Mouse (Mus musculus): ENCODE results near the gene Vmn1r227. TPM values are rescaled to one million over a fixed set of nuclear protein-coding genes. Genes with fewer than 3 reads are reported as not detected.

Vmn1r227 gene
- total RNA-seq (2014; fragmentation: Nextera tagmentation) (not detected in 2 replicates), total RNA-seq (2017) (not detected in 2 replicates)

DNA sequence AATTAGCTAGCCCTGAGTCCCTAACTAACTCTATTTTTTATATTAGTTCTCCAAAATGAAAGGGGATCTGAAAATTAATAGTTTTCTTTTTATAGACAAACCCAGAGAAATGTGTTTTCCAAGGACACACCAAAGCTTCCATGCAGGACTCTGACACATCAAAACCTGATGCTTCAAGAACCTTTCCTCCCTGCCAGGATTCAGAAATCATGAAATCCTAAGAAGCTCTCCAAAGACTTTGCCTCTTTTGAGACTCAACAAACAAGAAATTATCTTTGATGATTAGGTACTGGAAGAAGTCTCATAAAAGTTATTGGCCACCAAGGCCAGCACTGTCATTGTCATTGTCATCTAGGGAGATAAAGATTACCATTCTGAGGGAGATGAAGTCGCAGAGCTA, at the start of gene Vmn1r227:
Gene Vmn1r227, plus strand, starts transcription at position 301 of the 400 bp plus-strand sequence.
- no peak for ATAC-seq (replicated peaks; ENCODE audit: poor library complexity, severe bottlenecking)

DNA sequence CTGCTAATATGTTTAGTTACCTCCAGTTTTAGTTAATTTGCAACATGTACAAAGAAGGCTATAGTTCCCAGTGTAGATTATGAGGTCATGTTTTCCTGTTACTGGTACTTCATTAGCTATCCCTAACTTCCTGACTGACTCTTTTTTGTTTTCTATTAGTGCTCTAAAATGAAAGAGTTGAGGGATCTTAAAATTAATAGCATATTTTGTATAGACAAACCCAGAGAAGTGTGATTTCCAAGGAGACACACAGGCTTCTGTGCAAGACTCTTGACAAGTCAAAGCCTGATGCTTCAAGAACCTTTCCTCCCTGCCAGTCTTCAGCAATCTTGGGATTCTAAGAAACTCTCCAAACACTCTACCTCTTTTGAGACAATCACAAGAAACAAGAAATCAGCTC, 47.1 kb upstream of the Vmn1r227 start, which contains the start of gene Vmn1r226:
Gene Vmn1r226, plus strand, starts transcription at position 301 of the 400 bp plus-strand sequence.
- ATAC-seq (replicated peaks; ENCODE audit: poor library complexity, severe bottlenecking) = no peak

DNA sequence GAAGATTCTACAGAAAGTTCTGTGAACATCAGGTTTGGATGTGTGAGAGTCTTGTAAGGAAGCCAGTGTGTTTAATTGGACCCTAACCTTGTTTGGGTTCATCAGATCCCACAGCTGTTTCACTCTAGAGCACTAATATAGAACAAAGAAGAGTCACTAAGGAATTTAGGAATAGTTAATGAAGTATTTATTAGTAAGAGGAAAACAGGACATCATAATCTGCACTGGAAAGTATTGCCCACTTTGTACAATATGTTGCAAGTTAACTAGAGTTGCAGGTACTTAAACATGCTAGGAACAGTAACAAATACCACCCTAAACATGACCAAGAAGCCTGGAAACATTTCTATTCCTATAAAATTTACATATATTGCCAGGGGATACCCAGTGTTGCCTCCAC, 56.4 kb downstream of the Vmn1r227 start, which contains the start of gene Vmn1r228:
Gene Vmn1r228, minus strand, starts transcription at position 101 of the 400 bp plus-strand sequence.
- ATAC-seq (replicated peaks; ENCODE audit: poor library complexity, severe bottlenecking) = no peak

Other genes with a start within 250 kb of the Vmn1r227 start
- gene Vmn2r108, start 248.5 kb upstream of the Vmn1r227 start, total RNA-seq (2014; fragmentation: Nextera tagmentation) = not detected in 2 replicates
- gene Vmn2r108, start 248.5 kb upstream of the Vmn1r227 start, total RNA-seq (2017) = not detected in 2 replicates
- not detected in 2 replicates for gene Vmn1r225, start 231.7 kb upstream of the Vmn1r227 start, total RNA-seq (2014; fragmentation: Nextera tagmentation)
- gene Vmn1r225, start 231.7 kb upstream of the Vmn1r227 start, total RNA-seq (2017) = not detected in 2 replicates
- gene Vmn2r109, start 165.1 kb upstream of the Vmn1r227 start, total RNA-seq (2014; fragmentation: Nextera tagmentation) = not detected in 2 replicates
- not detected in 2 replicates for gene Vmn2r109, start 165.1 kb upstream of the Vmn1r227 start, total RNA-seq (2017)
- gene Vmn2r110, start 133.4 kb upstream of the Vmn1r227 start, total RNA-seq (2014; fragmentation: Nextera tagmentation) = not detected in 2 replicates
- gene Vmn2r110, start 133.4 kb upstream of the Vmn1r227 start, total RNA-seq (2017) = not detected in 2 replicates
- not detected in 2 replicates for gene Fpr-rs3, start 105.0 kb upstream of the Vmn1r227 start, total RNA-seq (2014; fragmentation: Nextera tagmentation)
- not detected in 2 replicates for gene Fpr-rs3, start 105.0 kb upstream of the Vmn1r227 start, total RNA-seq (2017)
- not detected in 2 replicates for gene Vmn1r226, start 47.0 kb upstream of the Vmn1r227 start, total RNA-seq (2014; fragmentation: Nextera tagmentation)
- not detected in 2 replicates for gene Vmn1r226, start 47.0 kb upstream of the Vmn1r227 start, total RNA-seq (2017)
- gene Vmn1r228, start 56.3 kb downstream of the Vmn1r227 start, total RNA-seq (2014; fragmentation: Nextera tagmentation) = not detected in 2 replicates
- gene Vmn1r228, start 56.3 kb downstream of the Vmn1r227 start, total RNA-seq (2017) = not detected in 2 replicates
- not detected in 2 replicates for gene Vmn1r229, start 81.7 kb downstream of the Vmn1r227 start, total RNA-seq (2014; fragmentation: Nextera tagmentation)
- not detected in 2 replicates for gene Vmn1r229, start 81.7 kb downstream of the Vmn1r227 start, total RNA-seq (2017)
- gene Vmn1r230, start 110.6 kb downstream of the Vmn1r227 start, total RNA-seq (2014; fragmentation: Nextera tagmentation) = not detected in 2 replicates
- gene Vmn1r230, start 110.6 kb downstream of the Vmn1r227 start, total RNA-seq (2017) = not detected in 2 replicates
- not detected in 2 replicates for gene Vmn1r231, start 175.2 kb downstream of the Vmn1r227 start, total RNA-seq (2014; fragmentation: Nextera tagmentation)
- not detected in 2 replicates for gene Vmn1r231, start 175.2 kb downstream of the Vmn1r227 start, total RNA-seq (2017)
- gene Vmn1r232, start 189.9 kb downstream of the Vmn1r227 start, total RNA-seq (2014; fragmentation: Nextera tagmentation) = not detected in 2 replicates
- gene Vmn1r232, start 189.9 kb downstream of the Vmn1r227 start, total RNA-seq (2017) = not detected in 2 replicates
- 220 and 318 TPM in 2 replicates for gene Ppp2r1a, start 215.5 kb downstream of the Vmn1r227 start, total RNA-seq (2014; fragmentation: Nextera tagmentation)
- 119 and 128 TPM in 2 replicates for gene Ppp2r1a, start 215.5 kb downstream of the Vmn1r227 start, total RNA-seq (2017)